Mouse (Mus musculus) heart, postnatal 0 days (tissue): Measurements from ENCODE around the gene C1s2. TPM values are rescaled to one million over a fixed set of nuclear protein-coding genes. Genes with fewer than 3 reads are reported as not detected.

Experiments used
- ATAC-seq: fragments of 200-750 bp; cut with Nextera tagmentation; 2 replicates; pipeline ENCODE4 v1.8.0; 2017; ENCODE audit warnings: low read depth, moderate number of reproducible peaks, moderate library complexity; ENCODE audit not compliant: insufficient read depth
- DNase-seq: peaks from one replicate; pipeline ENCODE4 v3.0.0-alpha.2; 2016; ENCODE audit warnings: low spot score
- H3K27ac ChIP-seq: fragments of 300-500 bp; sonication (generic); 2 replicates; pipeline ENCODE4 v1.5.1; 2014; ENCODE audit warnings: low read depth, mild to moderate bottlenecking
- H3K27me3 ChIP-seq: fragments of 300-500 bp; sonication (generic); 2 replicates; pipeline ENCODE4 v1.6.1; 2014; ENCODE audit warnings: low read length, mixed read lengths; ENCODE audit not compliant: control insufficient read depth, insufficient read depth
- H3K36me3 ChIP-seq: fragments of 300-500 bp; sonication (generic); replicated peaks from 2 replicates; pipeline ENCODE4 v1.6.1; 2014; ENCODE audit warnings: low read length, mixed read lengths; ENCODE audit not compliant: control insufficient read depth, insufficient read depth
- H3K4me1 ChIP-seq: fragments of 300-500 bp; sonication (generic); 2 replicates; pipeline ENCODE4 v1.6.1; 2014; ENCODE audit warnings: antibody characterized with exemption; ENCODE audit not compliant: control insufficient read depth, insufficient read depth
- H3K4me2 ChIP-seq: fragments of 300-500 bp; sonication (generic); 2 replicates; pipeline ENCODE4 v1.6.1; 2014; ENCODE audit warnings: low read depth, mild to moderate bottlenecking, low read length, moderate library complexity
- H3K4me3 ChIP-seq: fragments of 300-500 bp; sonication (generic); 2 replicates; pipeline ENCODE4 v1.5.1; 2014; ENCODE audit warnings: low read depth, low read length
- H3K9ac ChIP-seq: fragments of 300-500 bp; sonication (generic); replicated peaks from 2 replicates; pipeline ENCODE4 v1.6.1; 2014; ENCODE audit warnings: low read depth, low read length, mixed read lengths
- H3K9me3 ChIP-seq: fragments of 300-500 bp; sonication (generic); replicated peaks from 2 replicates; pipeline ENCODE4 v1.6.1; 2016; ENCODE audit warnings: low read length; ENCODE audit not compliant: control insufficient read depth
- CTCF ChIP-seq: IDR thresholded peaks from 2 replicates; pipeline ENCODE4 v1.5.1; 2016; ENCODE audit warnings: antibody characterized with exemption, control low read depth, low read depth
- EP300 ChIP-seq: IDR thresholded peaks from 2 replicates; pipeline ENCODE4 v1.6.1; 2016; ENCODE audit warnings: antibody characterized with exemption, low read depth
- WGBS: fragments of 180-500 bp; shearing (Covaris S2); extraction: QIAGEN DNeasy Blood & Tissue Kit; methylation state at CpG from one replicate; pipeline ENCODE4 v1.1.7; 2014; 5-methylcytosine and 5-hydroxymethylcytosine counted together
- polyA plus RNA-seq: library from polyadenylated mRNA; unstranded; fragments of >200 nt; fragmentation: Nextera tagmentation; extraction: Ambion mirVana; gene quantifications from 2 replicates; pipeline ENCODE4 v1.2.1, GENCODE M21; 2015
- total RNA-seq: library from RNA; depleted of rRNA; stranded (reverse); fragments of >200 nt; gene quantifications from 2 replicates; pipeline ENCODE4 v1.2.3, GENCODE M21; 2014; ENCODE audit warnings: low replicate concordance

C1s2 gene
- total and polyA plus RNA-seq, 2 experiments from 2014 or later = 0.08 TPM; not detected in 1

GRCm38 (mm10) chr6:124676171-124676570 lies 40.3 kb upstream of the C1s2 start:
- H3K4me2 ChIP-seq = no peak overlapping the region
- H3K27ac ChIP-seq = no peak overlapping the region

DNA sequence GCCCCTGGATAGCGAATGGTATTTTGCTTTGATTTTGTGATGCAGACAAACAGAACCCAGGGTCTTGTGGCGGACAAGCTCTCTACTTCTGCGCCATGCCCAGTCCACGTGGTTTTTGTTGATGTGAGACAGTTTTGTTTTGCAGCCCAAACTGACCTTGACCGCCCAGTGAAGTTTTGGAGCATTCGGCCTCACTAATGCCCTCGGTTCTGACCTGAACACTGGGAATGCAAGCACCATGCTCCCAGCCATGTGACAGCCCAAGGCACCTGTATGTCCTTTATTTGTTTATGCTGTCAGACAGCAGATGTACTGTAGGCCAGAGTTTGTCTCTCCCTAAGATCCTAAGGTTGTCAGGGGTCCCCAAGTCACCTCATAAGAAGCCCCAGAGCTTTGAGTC lies 38.7 kb upstream of the C1s2 start:
- ATAC-seq = no peak
- H3K4me3 ChIP-seq = no peak overlapping the region
- TF ChIP-seq CTCF (no peak), EP300 (no peak)
- H3K27ac ChIP-seq = no peak overlapping the region
- 96% methylated on average over 7 of the region's 7 CpGs for WGBS
- H3K36me3 ChIP-seq = peaks cover 9% of the 10 kb centered on the region; the same call in 1 of the 2 replicates
- H3K9me3 ChIP-seq = no peaks in the 10 kb centered on the region
- H3K27me3 ChIP-seq = no peaks in the 10 kb centered on the region
- no peak overlapping the region for H3K9ac ChIP-seq
- 0 out of 2 replicates have a peak, but pooled peaks cover 5% of the 10 kb centered on the region for H3K4me1 ChIP-seq
- DNase-seq = no peak
- H3K4me2 ChIP-seq = no peak overlapping the region

More at GRCm38 (mm10) chr6:124676171-124676570, 40.3 kb upstream of the C1s2 start:
- Histone ChIP-seq H3K27me3 (no peaks in the 10 kb centered on the region), H3K36me3 (peaks cover 9% of the 10 kb centered on the region; the same call in 1 of the 2 replicates), H3K9ac (no peak overlapping the region), H3K4me3 (no peak overlapping the region), H3K4me1 (0 out of 2 replicates have a peak, but pooled peaks cover 5% of the 10 kb centered on the region), H3K9me3 (no peaks in the 10 kb centered on the region)
- TF ChIP-seq EP300 (no peak), CTCF (no peak)
- WGBS = 84% methylated on average over 6 of the region's 6 CpGs
- DNase-seq (no peak), ATAC-seq (no peak)

- Histone ChIP-seq H3K36me3 (peaks cover 9% of the 10 kb centered on the region; the same call in 1 of the 2 replicates), H3K4me2 (no peak overlapping the region), H3K4me1 (0 out of 2 replicates have a peak, but pooled peaks cover under 1% of the 10 kb centered on the region), H3K27me3 (no peaks in the 10 kb centered on the region), H3K27ac (no peak overlapping the region), H3K9ac (no peak overlapping the region), H3K4me3 (no peak overlapping the region), H3K9me3 (no peaks in the 10 kb centered on the region)
- DNase-seq (no peak), ATAC-seq (no peak)
- no peak for TF ChIP-seq CTCF
- no peak for TF ChIP-seq EP300
- WGBS = 83% methylated on average over 9 of the region's 9 CpGs
Observed at GRCm38 (mm10) chr6:124673619-124674018, 37.7 kb upstream of the C1s2 start.

GRCm38 (mm10) chr6:124672100-124672499 lies 36.2 kb upstream of the C1s2 start:
- no peaks in the 10 kb centered on the region for H3K27me3 ChIP-seq
- no peak for TF ChIP-seq EP300
- no peak for TF ChIP-seq CTCF
- no peak for ATAC-seq
- no peaks in the 10 kb centered on the region for H3K4me1 ChIP-seq
- DNase-seq = no peak
- H3K9me3 ChIP-seq = no peaks in the 10 kb centered on the region
- H3K4me3 ChIP-seq = no peak overlapping the region
- WGBS = 59% methylated on average over 6 of the region's 6 CpGs
- H3K27ac ChIP-seq = no peak overlapping the region
- H3K4me2 ChIP-seq = no peak overlapping the region
- H3K9ac ChIP-seq = no peak overlapping the region
- peaks cover 9% of the 10 kb centered on the region; the same call in 1 of the 2 replicates for H3K36me3 ChIP-seq

- 90% methylated on average over 7 of the region's 7 CpGs for WGBS
- no peak overlapping the region for H3K4me3 ChIP-seq
- no peaks in the 10 kb centered on the region for H3K9me3 ChIP-seq
- TF ChIP-seq CTCF (no peak), EP300 (no peak)
- DNase-seq = no peak
- no peaks in the 10 kb centered on the region for H3K27me3 ChIP-seq
- no peak overlapping the region for H3K27ac ChIP-seq
- H3K4me2 ChIP-seq = no peak overlapping the region
- H3K36me3 ChIP-seq = peaks cover 9% of the 10 kb centered on the region; the same call in 1 of the 2 replicates
- H3K9ac ChIP-seq = no peak overlapping the region
- ATAC-seq = no peak
- no peaks in the 10 kb centered on the region for H3K4me1 ChIP-seq
Observed at GRCm38 (mm10) chr6:124670281-124670900, 34.5 kb upstream of the C1s2 start.
